Mouse (Mus musculus): ENCODE results near the gene Ppm1j. TPM values are rescaled to one million over a fixed set of nuclear protein-coding genes. Genes with fewer than 3 reads are reported as not detected.
A peak's percentile ranks its signal among the peaks of the same experiment; 100 is the strongest.
"Not testable (repeated sequence)": the region's sequence is repeated elsewhere in the genome, so short reads cannot be mapped to it uniquely, and the experiment has no call there.

Gene Ppm1j
- total RNA-seq, 1 experiment = 25.7 TPM

DNA sequence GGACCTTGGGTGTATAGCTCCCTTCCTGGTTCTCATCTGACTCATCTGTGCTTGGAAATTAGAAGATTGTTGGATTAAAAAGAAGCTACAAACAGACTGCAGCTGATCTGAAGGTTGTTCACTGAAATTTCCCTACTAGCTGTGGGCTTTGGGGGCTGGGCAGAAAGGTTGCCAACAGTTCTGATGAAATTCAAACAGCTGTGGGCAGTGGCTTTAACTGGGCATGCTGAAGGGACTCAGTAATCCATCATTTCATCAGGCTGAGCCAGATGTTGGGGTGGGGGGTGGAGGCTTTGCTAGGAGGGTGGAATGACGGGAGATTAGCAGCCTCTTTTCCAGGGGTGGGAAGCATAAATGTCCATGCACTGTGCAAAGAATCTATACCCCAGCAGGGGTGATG, 37.7 kb upstream of the Ppm1j start:
- Histone ChIP-seq H3K27ac (ENCODE audit: insufficient read depth, low read depth, low read length, poor library complexity, severe bottlenecking) (no peak overlapping the region), H3K4me3 (ENCODE audit: insufficient read depth in 1 of 2, low read depth in 1 of 2, low read length in 2 of 2, poor library complexity in 1 of 2, severe bottlenecking in 1 of 2) (no peak overlapping the region), H3K9me3 (ENCODE audit: control insufficient read depth, insufficient read depth, low read depth, low read length) (no peaks in the 10 kb centered on the region), H3K9ac (ENCODE audit: insufficient read depth, low read depth, low read length, poor library complexity, severe bottlenecking) (no peak overlapping the region), H3K4me1 (ENCODE audit: control insufficient read depth in 2 of 2, insufficient read depth in 2 of 2, low read length in 2 of 2, poor library complexity in 1 of 2) (no peaks in the 10 kb centered on the region), H3K36me3 (ENCODE audit: control insufficient read depth, insufficient read depth, low read length, poor library complexity, severe bottlenecking) (no peaks in the 10 kb centered on the region)
- TF ChIP-seq HCFC1 (IDR thresholded peaks at IDR 0.05; ENCODE audit: borderline replicate concordance, insufficient read depth, low read length) (no peak), ZC3H11A (IDR thresholded peaks at IDR 0.05; ENCODE audit: borderline replicate concordance, low read depth, low read length) (no peak), CHD2 (IDR thresholded peaks at IDR 0.05; ENCODE audit: low read depth, low read length) (no peak), MAFK (IDR thresholded peaks at IDR 0.05; ENCODE audit: insufficient read depth, low read depth, low read length) (no peak), ZNF384 (IDR thresholded peaks at IDR 0.05; ENCODE audit: low read depth, low read length) (no peak)
- no peak for DNase-seq (ENCODE audit: low read depth, low spot score)
- in situ Hi-C loops (cut with MboI; ENCODE audit: low sequenced_read_pairs in 2 of 2, unreplicated experiment in 2 of 2) = no loop called here

DNA sequence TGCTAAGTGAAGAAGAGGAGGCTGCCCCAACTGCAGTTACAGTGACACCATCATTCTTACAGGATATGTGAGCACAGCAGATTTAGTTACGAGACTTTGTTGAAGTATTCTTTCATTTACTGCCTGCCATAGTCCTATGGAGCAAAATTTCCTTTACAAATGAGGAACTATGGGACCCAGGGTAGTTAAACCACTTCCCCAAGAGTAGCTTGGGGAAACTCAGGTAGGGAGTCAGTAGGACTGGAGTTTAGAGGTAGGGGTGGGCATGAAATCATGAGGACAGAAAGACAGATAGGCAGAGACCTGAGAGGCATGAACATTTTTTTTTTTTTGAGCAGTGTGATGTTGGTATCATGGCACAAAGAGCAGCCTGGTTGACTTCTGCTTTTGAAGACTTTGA, 37.0 kb upstream of the Ppm1j start:
- no peaks in the 10 kb centered on the region for H3K4me1 ChIP-seq (ENCODE audit: control insufficient read depth in 2 of 2, insufficient read depth in 2 of 2, low read length in 2 of 2, poor library complexity in 1 of 2)
- in situ Hi-C loops (cut with MboI; ENCODE audit: low sequenced_read_pairs in 2 of 2, unreplicated experiment in 2 of 2) = no loop called here

DNA sequence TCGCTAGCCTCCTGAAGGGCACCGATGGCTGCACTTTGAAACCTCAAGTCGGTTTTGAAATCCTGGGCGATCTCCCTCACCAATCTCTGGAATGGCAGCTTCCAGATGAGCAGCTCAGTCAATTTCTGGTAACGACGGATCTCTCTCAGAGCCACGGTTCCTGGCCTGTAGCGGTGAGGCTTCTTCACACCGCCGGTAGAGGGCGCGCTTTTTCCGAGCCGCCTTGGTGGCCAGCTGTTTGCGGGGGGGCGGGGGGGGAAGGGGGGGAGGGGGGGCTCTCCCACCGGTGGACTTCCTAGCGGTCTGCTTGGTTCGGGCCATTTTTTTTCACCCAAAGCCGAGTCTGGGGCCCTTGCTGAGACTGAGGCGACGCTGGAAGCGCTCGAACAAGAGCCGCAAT, 28.0 kb upstream of the Ppm1j start:
- H3K4me3 ChIP-seq (ENCODE audit: insufficient read depth in 1 of 2, low read depth in 1 of 2, low read length in 2 of 2, poor library complexity in 1 of 2, severe bottlenecking in 1 of 2); H3K9me3 ChIP-seq (ENCODE audit: control insufficient read depth, insufficient read depth, low read depth, low read length); H3K36me3 ChIP-seq (ENCODE audit: control insufficient read depth, insufficient read depth, low read length, poor library complexity, severe bottlenecking); H3K27ac ChIP-seq (ENCODE audit: insufficient read depth, low read depth, low read length, poor library complexity, severe bottlenecking); DNase-seq (ENCODE audit: low read depth, low spot score); H3K4me1 ChIP-seq (ENCODE audit: control insufficient read depth in 2 of 2, insufficient read depth in 2 of 2, low read length in 2 of 2, poor library complexity in 1 of 2); H3K9ac ChIP-seq (ENCODE audit: insufficient read depth, low read depth, low read length, poor library complexity, severe bottlenecking): not testable (repeated sequence)
- in situ Hi-C loops (cut with MboI; ENCODE audit: low sequenced_read_pairs in 2 of 2, unreplicated experiment in 2 of 2) = loop anchor here in 1 of 2 experiments (25.0 kb wide), 1 partner anchor 309 kb away; the partner anchor contains the start of genes 4930564D02Rik and Cttnbp2nl

More for the DNA sequence above, 37.0 kb upstream of the Ppm1j start:
- Histone ChIP-seq H3K9ac (ENCODE audit: insufficient read depth, low read depth, low read length, poor library complexity, severe bottlenecking) (no peak overlapping the region), H3K27ac (ENCODE audit: insufficient read depth, low read depth, low read length, poor library complexity, severe bottlenecking) (no peak overlapping the region), H3K9me3 (ENCODE audit: control insufficient read depth, insufficient read depth, low read depth, low read length) (no peaks in the 10 kb centered on the region), H3K4me3 (ENCODE audit: insufficient read depth in 1 of 2, low read depth in 1 of 2, low read length in 2 of 2, poor library complexity in 1 of 2, severe bottlenecking in 1 of 2) (no peak overlapping the region), H3K36me3 (ENCODE audit: control insufficient read depth, insufficient read depth, low read length, poor library complexity, severe bottlenecking) (no peaks in the 10 kb centered on the region)
- TF ChIP-seq ZNF384 (IDR thresholded peaks at IDR 0.05; ENCODE audit: low read depth, low read length) (no peak), CHD2 (IDR thresholded peaks at IDR 0.05; ENCODE audit: low read depth, low read length) (no peak), HCFC1 (IDR thresholded peaks at IDR 0.05; ENCODE audit: borderline replicate concordance, insufficient read depth, low read length) (no peak), MAFK (IDR thresholded peaks at IDR 0.05; ENCODE audit: insufficient read depth, low read depth, low read length) (no peak), ZC3H11A (IDR thresholded peaks at IDR 0.05; ENCODE audit: borderline replicate concordance, low read depth, low read length) (no peak)
- DNase-seq (ENCODE audit: low read depth, low spot score) = no peak

DNA sequence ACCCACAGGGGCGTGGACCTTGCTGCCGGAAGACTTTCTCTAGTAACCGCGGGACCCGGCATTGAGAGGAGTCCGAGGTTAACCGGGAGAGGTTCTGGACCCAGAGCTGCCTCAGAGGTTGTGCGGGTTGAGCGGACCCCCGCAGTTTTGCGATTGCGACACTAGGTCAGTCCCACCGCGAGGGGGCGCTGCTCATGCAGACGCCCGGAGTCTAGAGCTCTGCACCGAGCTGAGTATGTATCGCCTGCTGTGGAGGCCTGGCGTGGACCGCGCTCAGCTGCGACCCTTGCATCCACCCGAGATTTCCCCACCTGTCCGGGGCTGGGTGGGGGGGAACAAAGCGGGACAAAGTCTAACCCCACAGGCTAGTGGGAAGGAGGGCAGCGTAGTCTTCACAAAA, 22.4 kb upstream of the Ppm1j start:
- Histone ChIP-seq H3K9me3 (ENCODE audit: control insufficient read depth, insufficient read depth, low read depth, low read length) (no peaks in the 10 kb centered on the region), H3K9ac (ENCODE audit: insufficient read depth, low read depth, low read length, poor library complexity, severe bottlenecking) (peak overlapping the region; percentile 40; the same call in 1 of the 2 replicates), H3K4me1 (ENCODE audit: control insufficient read depth in 2 of 2, insufficient read depth in 2 of 2, low read length in 2 of 2, poor library complexity in 1 of 2) (peaks cover 0 to 3% of the 10 kb centered on the region in 2 experiments; a peak in 1 of 4 replicates), H3K36me3 (ENCODE audit: control insufficient read depth, insufficient read depth, low read length, poor library complexity, severe bottlenecking) (no peaks in the 10 kb centered on the region), H3K27ac (ENCODE audit: insufficient read depth, low read depth, low read length, poor library complexity, severe bottlenecking) (no peak overlapping the region), H3K4me3 (ENCODE audit: insufficient read depth in 1 of 2, low read depth in 1 of 2, low read length in 2 of 2, poor library complexity in 1 of 2, severe bottlenecking in 1 of 2) (peak overlapping the region; percentile 30 to 43; a peak in 3 of 4 replicates)
- in situ Hi-C loops (cut with MboI; ENCODE audit: low sequenced_read_pairs in 2 of 2, unreplicated experiment in 2 of 2) = loop anchor here in 1 of 2 experiments (25.0 kb wide), 1 partner anchor 304 kb away; the partner anchor contains the start of genes 4930564D02Rik and Cttnbp2nl
- TF ChIP-seq ZNF384 (IDR thresholded peaks at IDR 0.05; ENCODE audit: low read depth, low read length) = no peak
- no peak for TF ChIP-seq MAFK (IDR thresholded peaks at IDR 0.05; ENCODE audit: insufficient read depth, low read depth, low read length)
- no peak for TF ChIP-seq HCFC1 (IDR thresholded peaks at IDR 0.05; ENCODE audit: borderline replicate concordance, insufficient read depth, low read length)
- TF ChIP-seq CHD2 (IDR thresholded peaks at IDR 0.05; ENCODE audit: low read depth, low read length) = no peak
- TF ChIP-seq ZC3H11A (IDR thresholded peaks at IDR 0.05; ENCODE audit: borderline replicate concordance, low read depth, low read length) = no peak
- DNase-seq (ENCODE audit: low read depth, low spot score) = no peak

DNA sequence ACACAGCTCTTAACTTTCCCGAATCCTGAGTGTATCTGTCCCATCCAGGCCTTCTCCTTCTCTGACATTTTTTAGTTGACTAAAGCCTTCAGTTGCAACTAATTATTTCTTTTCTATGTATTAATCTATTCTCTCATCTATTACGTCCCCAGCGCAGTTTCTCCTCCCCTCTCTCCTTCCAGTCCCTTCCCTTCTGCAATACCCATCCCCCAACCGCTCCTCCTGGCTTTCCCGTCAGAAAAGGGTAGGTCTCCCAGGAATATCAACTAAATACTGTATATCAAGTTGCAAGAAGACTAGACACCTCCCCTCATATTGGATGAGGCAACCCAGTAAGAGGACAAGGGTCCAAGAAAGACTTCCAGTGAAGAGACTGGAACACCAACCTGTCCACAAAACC, 22.0 kb upstream of the Ppm1j start:
- Histone ChIP-seq H3K9me3 (ENCODE audit: control insufficient read depth, insufficient read depth, low read depth, low read length) (no peaks in the 10 kb centered on the region), H3K27ac (ENCODE audit: insufficient read depth, low read depth, low read length, poor library complexity, severe bottlenecking) (no peak overlapping the region), H3K4me1 (ENCODE audit: control insufficient read depth in 2 of 2, insufficient read depth in 2 of 2, low read length in 2 of 2, poor library complexity in 1 of 2) (peaks cover 0 to under 1% of the 10 kb centered on the region in 2 experiments; a peak in 1 of 4 replicates), H3K4me3 (ENCODE audit: insufficient read depth in 1 of 2, low read depth in 1 of 2, low read length in 2 of 2, poor library complexity in 1 of 2, severe bottlenecking in 1 of 2) (peak overlapping the region; percentile 30 to 43; a peak in 2 of 4 replicates), H3K9ac (ENCODE audit: insufficient read depth, low read depth, low read length, poor library complexity, severe bottlenecking) (no peak overlapping the region; the same call in 1 of the 2 replicates), H3K36me3 (ENCODE audit: control insufficient read depth, insufficient read depth, low read length, poor library complexity, severe bottlenecking) (no peaks in the 10 kb centered on the region)
- in situ Hi-C loops (cut with MboI; ENCODE audit: low sequenced_read_pairs in 2 of 2, unreplicated experiment in 2 of 2) = loop anchor here in 1 of 2 experiments (25.0 kb wide), 1 partner anchor 303 kb away; the partner anchor contains the start of genes 4930564D02Rik and Cttnbp2nl
- DNase-seq (ENCODE audit: low read depth, low spot score) = no peak
- no peak for TF ChIP-seq CHD2 (IDR thresholded peaks at IDR 0.05; ENCODE audit: low read depth, low read length)
- no peak for TF ChIP-seq MAFK (IDR thresholded peaks at IDR 0.05; ENCODE audit: insufficient read depth, low read depth, low read length)
- TF ChIP-seq HCFC1 (IDR thresholded peaks at IDR 0.05; ENCODE audit: borderline replicate concordance, insufficient read depth, low read length) = no peak
- TF ChIP-seq ZC3H11A (IDR thresholded peaks at IDR 0.05; ENCODE audit: borderline replicate concordance, low read depth, low read length) = no peak
- no peak for TF ChIP-seq ZNF384 (IDR thresholded peaks at IDR 0.05; ENCODE audit: low read depth, low read length)

DNA sequence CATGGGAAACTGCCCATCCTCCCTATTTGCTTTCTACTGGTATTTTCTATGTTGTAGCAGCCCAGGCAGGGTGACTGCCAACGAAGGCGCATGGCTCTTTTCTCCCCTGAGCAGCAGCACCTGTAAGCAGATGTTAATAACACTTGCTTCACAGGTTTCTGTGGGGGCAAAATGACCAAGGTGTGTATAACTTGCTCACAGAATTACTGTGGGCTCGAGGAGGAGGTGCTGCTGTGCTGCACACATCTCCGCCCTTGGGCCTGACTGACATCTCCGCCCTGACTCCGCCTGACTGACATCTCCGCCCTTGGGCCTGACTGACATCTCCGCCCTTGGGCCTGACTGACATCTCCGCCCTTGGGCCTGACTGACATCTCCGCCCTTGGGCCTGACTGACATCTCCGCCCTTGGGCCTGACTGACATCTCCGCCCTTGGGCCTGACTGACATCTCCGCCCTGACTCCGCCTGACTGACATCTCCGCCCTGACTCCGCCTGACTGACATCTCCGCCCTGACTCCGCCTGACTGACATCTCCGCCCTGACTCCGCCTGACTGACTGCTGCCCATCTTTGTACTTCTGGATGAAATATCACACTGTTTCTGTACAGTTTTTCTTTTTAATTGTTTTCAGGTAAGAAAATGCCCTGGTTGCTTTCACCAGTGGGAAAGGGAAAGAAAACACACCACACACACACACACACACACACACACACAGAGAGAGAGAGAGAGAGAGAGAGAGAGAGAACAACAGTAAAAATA, 18.6 kb upstream of the Ppm1j start:
- H3K27ac ChIP-seq (ENCODE audit: insufficient read depth, low read depth, low read length, poor library complexity, severe bottlenecking); H3K36me3 ChIP-seq (ENCODE audit: control insufficient read depth, insufficient read depth, low read length, poor library complexity, severe bottlenecking); H3K4me1 ChIP-seq (ENCODE audit: control insufficient read depth in 2 of 2, insufficient read depth in 2 of 2, low read length in 2 of 2, poor library complexity in 1 of 2); H3K9me3 ChIP-seq (ENCODE audit: control insufficient read depth, insufficient read depth, low read depth, low read length); DNase-seq (ENCODE audit: low read depth, low spot score); H3K9ac ChIP-seq (ENCODE audit: insufficient read depth, low read depth, low read length, poor library complexity, severe bottlenecking); H3K4me3 ChIP-seq (ENCODE audit: insufficient read depth in 1 of 2, low read depth in 1 of 2, low read length in 2 of 2, poor library complexity in 1 of 2, severe bottlenecking in 1 of 2): not testable (repeated sequence)
- in situ Hi-C loops (cut with MboI; ENCODE audit: low sequenced_read_pairs in 2 of 2, unreplicated experiment in 2 of 2) = loop anchor here in 1 of 2 experiments (25.0 kb wide), 1 partner anchor 300 kb away; the partner anchor contains the start of genes 4930564D02Rik and Cttnbp2nl
